Comparison of ENCODE assay signal across 34 mouse cellular contexts in genomic region chr19:37954236-37954635, GRCm38 (mm10).
"Had no signal": no experiment of that assay in that cellular context is flagged by ENCODE, and none has a peak within 500 bp of the region (broad histone marks: within the 10 kb centered on the region; RNA-seq: fewer than 3 reads in every experiment).

No protein-coding gene starts in this region.

- H3K27me3 ChIP-seq: heart, embryonic 12.5 days; heart, embryonic 15.5 days; hindbrain, embryonic 12.5 days; hindbrain, embryonic 15.5 days; intestine, embryonic 15.5 days; kidney, embryonic 15.5 days had no signal

- DNase-seq: heart, postnatal 10 days; heart, postnatal 14 days; heart, postnatal 4 days; kidney, adult 11 months; kidney, adult 18-20 months; kidney, adult 2 months; kidney, adult 8-10 months; kidney, adult 9 months; kidney, postnatal 10 days; kidney, postnatal 14 days; kidney, postnatal 25 days; kidney, postnatal 36 days; kidney, postnatal 4 days; layer of hippocampus, adult 9-11 months; layer of hippocampus, postnatal 36 days had no signal

- H3K9me3 ChIP-seq: heart, embryonic 12.5 days; heart, embryonic 13.5 days; heart, embryonic 15.5 days; hindbrain, embryonic 10.5 days; hindbrain, embryonic 12.5 days; hindbrain, embryonic 13.5 days; hindbrain, embryonic 15.5 days; intestine, embryonic 15.5 days; kidney, embryonic 15.5 days had no signal

- H3K9ac ChIP-seq: heart, embryonic 12.5 days; heart, embryonic 13.5 days; heart, embryonic 15.5 days; hindbrain, embryonic 12.5 days; hindbrain, embryonic 13.5 days; hindbrain, embryonic 14.5 days; hindbrain, embryonic 15.5 days; intestine, embryonic 15.5 days; kidney, embryonic 15.5 days had no signal

- ATAC-seq: hindbrain, embryonic 16.5 days; hindbrain, postnatal 0 days; inflammation-experienced regulatory T-cells, adult 6 months; intestine, embryonic 15.5 days; intestine, embryonic 16.5 days; intestine, postnatal 0 days had no signal

- H3K27ac ChIP-seq: heart, embryonic 13.5 days; heart, embryonic 15.5 days; hindbrain, embryonic 10.5 days; hindbrain, embryonic 12.5 days; hindbrain, embryonic 13.5 days; hindbrain, embryonic 14.5 days; hindbrain, embryonic 15.5 days; hindbrain, postnatal 0 days; intestine, embryonic 15.5 days; kidney, embryonic 15.5 days; kidney, postnatal 0 days; layer of hippocampus, adult 2 months; left cerebral cortex, adult 2 months had no signal

- H3K4me1 ChIP-seq: heart, embryonic 12.5 days; heart, embryonic 13.5 days; heart, embryonic 15.5 days; hindbrain, embryonic 10.5 days; hindbrain, embryonic 12.5 days; hindbrain, embryonic 13.5 days; hindbrain, embryonic 15.5 days; intestine, embryonic 15.5 days; kidney, embryonic 15.5 days had no signal

- H3K36me3 ChIP-seq: heart, embryonic 15.5 days; hindbrain, embryonic 10.5 days; hindbrain, embryonic 12.5 days; hindbrain, embryonic 13.5 days; hindbrain, embryonic 15.5 days; intestine, embryonic 15.5 days had no signal

- H3K4me3 ChIP-seq: heart, embryonic 12.5 days; heart, embryonic 13.5 days; heart, embryonic 15.5 days; hindbrain, embryonic 10.5 days; hindbrain, embryonic 12.5 days; hindbrain, embryonic 13.5 days; hindbrain, embryonic 15.5 days; intestine, embryonic 15.5 days; kidney, embryonic 15.5 days; layer of hippocampus, adult 2 months; left cerebral cortex, adult 2 months had no signal

- H3K4me2 ChIP-seq: heart, embryonic 11.5 days; heart, embryonic 12.5 days; heart, embryonic 13.5 days; heart, embryonic 15.5 days; hindbrain, embryonic 12.5 days; hindbrain, embryonic 13.5 days; hindbrain, embryonic 14.5 days; hindbrain, embryonic 15.5 days; intestine, embryonic 15.5 days; kidney, embryonic 15.5 days had no signal
